Mouse (Mus musculus) myocyte (in vitro differentiated cells): ENCODE data around the gene Apom.

Experiments used
- CEBPB ChIP-seq: IDR thresholded peaks from 2 replicates; pipeline ENCODE4 v1.6.1; 2011; ENCODE audit warnings: mild to moderate bottlenecking, moderate library complexity; ENCODE audit not compliant: poor library complexity, insufficient read depth, severe bottlenecking
- MAX ChIP-seq: IDR thresholded peaks from one replicate; pipeline ENCODE4 v1.6.1; 2011; ENCODE audit warnings: low read depth, mild to moderate bottlenecking, control low read depth
- POLR2A ChIP-seq: IDR thresholded peaks from one replicate; pipeline ENCODE4 v1.6.1; 2011; ENCODE audit warnings: low read depth, mild to moderate bottlenecking, control low read depth, moderate library complexity; ENCODE audit not compliant: insufficient read length

DNA sequence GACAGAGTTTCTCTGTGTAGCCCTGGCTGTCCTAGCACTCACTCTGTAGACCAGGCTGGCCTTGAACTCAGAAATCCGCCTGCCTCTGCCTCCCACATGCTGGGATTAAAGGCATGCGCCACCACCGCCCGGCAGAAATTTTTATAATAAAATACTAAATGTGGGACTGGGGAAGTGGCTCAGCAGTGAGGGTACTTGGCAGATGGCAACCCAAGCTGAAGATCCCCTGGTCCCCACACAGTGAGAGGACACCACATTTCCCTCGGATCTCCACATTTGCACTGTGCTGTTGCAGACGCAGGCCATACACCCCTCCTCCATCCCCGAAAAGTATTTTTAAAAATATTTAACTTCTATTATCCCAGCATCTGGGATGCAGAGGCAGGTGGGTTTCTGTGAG is 1.7 kb upstream of the Apom start:
- no peak for TF ChIP-seq POLR2A
- no peak for TF ChIP-seq CEBPB
- TF ChIP-seq MAX: no peak
